Mouse (Mus musculus): ENCODE measurements around the gene Olfr115. TPM values are rescaled to one million over a fixed set of nuclear protein-coding genes. Genes with fewer than 3 reads are reported as not detected.

Olfr115 gene
- not detected in 2 replicates for polyA plus RNA-seq (2014; fragmentation: Nextera tagmentation; extraction: Ambion mirVana)

GRCm38 (mm10) chr17:37627009-37627408 lies at the start of gene Olfr115, which contains the start of gene Olfr116:
Gene Olfr115 (minus strand): TSS chr17:37627109.
Gene Olfr116 (minus strand): TSS chr17:37627199.
- H3K27ac ChIP-seq (replicated peaks; ENCODE audit: low read depth, low read length) = no peak within 1 kb of the TSS
- H3K9ac ChIP-seq (replicated peaks; ENCODE audit: low read length) = no peak within 1 kb of the TSS
- H3K27me3 ChIP-seq (ENCODE audit: control insufficient read depth, insufficient read depth, low read length) = no peaks in the 10 kb centered on the region
- H3K36me3 ChIP-seq (ENCODE audit: control insufficient read depth, insufficient read depth, low read length) = no peaks in the 10 kb centered on the region
- H3K4me1 ChIP-seq (ENCODE audit: control insufficient read depth, insufficient read depth, low read length) = no peaks in the 10 kb centered on the region
- DNase-seq = no peak
- 83% methylated on average over 2 of the region's 2 CpGs for WGBS
- no peak within 1 kb of the TSS for H3K4me2 ChIP-seq (ENCODE audit: low read length)
- ATAC-seq (ENCODE audit: low FRiP score, low TSS enrichment) = no peak
- H3K9me3 ChIP-seq (ENCODE audit: control insufficient read depth, low read length) = peaks cover 7% of the 10 kb centered on the region; the same call in 1 of the 2 replicates
- H3K4me3 ChIP-seq (replicated peaks; ENCODE audit: low read depth, low read length) = no peak within 1 kb of the TSS

GRCm38 (mm10) chr17:37666688-37667087 lies 39.8 kb upstream of the Olfr115 start, which contains the start of gene Olfr118:
Gene Olfr118 (plus strand): TSS chr17:37666988.
- H3K4me3 ChIP-seq (replicated peaks; ENCODE audit: low read depth, low read length) = no peak within 1 kb of the TSS
- H3K9ac ChIP-seq (replicated peaks; ENCODE audit: low read length) = no peak within 1 kb of the TSS
- no peak within 1 kb of the TSS for H3K27ac ChIP-seq (replicated peaks; ENCODE audit: low read depth, low read length)
- H3K4me2 ChIP-seq (ENCODE audit: low read length) = no peak within 1 kb of the TSS
- H3K27me3 ChIP-seq (ENCODE audit: control insufficient read depth, insufficient read depth, low read length) = no peaks in the 10 kb centered on the region
- no peak for ATAC-seq (ENCODE audit: low FRiP score, low TSS enrichment)
- 65% methylated on average over 2 of the region's 2 CpGs for WGBS
- H3K36me3 ChIP-seq (ENCODE audit: control insufficient read depth, insufficient read depth, low read length) = no peaks in the 10 kb centered on the region
- H3K4me1 ChIP-seq (ENCODE audit: control insufficient read depth, insufficient read depth, low read length) = no peaks in the 10 kb centered on the region
- no peaks in the 10 kb centered on the region; the same call in 1 of the 2 replicates for H3K9me3 ChIP-seq (ENCODE audit: control insufficient read depth, low read length)
- no peak for DNase-seq

- no peak within 1 kb of the TSS for H3K4me2 ChIP-seq (ENCODE audit: low read length)
- H3K9me3 ChIP-seq (ENCODE audit: control insufficient read depth, low read length) = no peaks in the 10 kb centered on the region; the same call in 1 of the 2 replicates
- DNase-seq = no peak
- no peak within 1 kb of the TSS for H3K27ac ChIP-seq (replicated peaks; ENCODE audit: low read depth, low read length)
- ATAC-seq (ENCODE audit: low FRiP score, low TSS enrichment) = no peak
- no peaks in the 10 kb centered on the region for H3K27me3 ChIP-seq (ENCODE audit: control insufficient read depth, insufficient read depth, low read length)
- H3K4me1 ChIP-seq (ENCODE audit: control insufficient read depth, insufficient read depth, low read length) = no peaks in the 10 kb centered on the region
- 69% methylated on average over 1 of the region's 1 CpGs for WGBS
- no peaks in the 10 kb centered on the region for H3K36me3 ChIP-seq (ENCODE audit: control insufficient read depth, insufficient read depth, low read length)
- H3K4me3 ChIP-seq (replicated peaks; ENCODE audit: low read depth, low read length) = no peak within 1 kb of the TSS
- H3K9ac ChIP-seq (replicated peaks; ENCODE audit: low read length) = no peak within 1 kb of the TSS
Measured at GRCm38 (mm10) chr17:37663682-37664081, 36.8 kb upstream of the Olfr115 start, which contains the start of gene Olfr117. Gene Olfr117 (minus strand): TSS chr17:37663782.

GRCm38 (mm10) chr17:37592643-37593042 lies 34.3 kb downstream of the Olfr115 start, which contains the start of gene Olfr114:
Gene Olfr114 (minus strand): TSS chr17:37592743.
- Histone ChIP-seq H3K36me3 (ENCODE audit: control insufficient read depth, insufficient read depth, low read length) (no peaks in the 10 kb centered on the region), H3K4me1 (ENCODE audit: control insufficient read depth, insufficient read depth, low read length) (no peaks in the 10 kb centered on the region), H3K4me2 (ENCODE audit: low read length) (no peak within 1 kb of the TSS), H3K9me3 (ENCODE audit: control insufficient read depth, low read length) (no peaks in the 10 kb centered on the region), H3K27ac (replicated peaks; ENCODE audit: low read depth, low read length) (no peak within 1 kb of the TSS), H3K9ac (replicated peaks; ENCODE audit: low read length) (no peak within 1 kb of the TSS), H3K4me3 (replicated peaks; ENCODE audit: low read depth, low read length) (no peak within 1 kb of the TSS), H3K27me3 (ENCODE audit: control insufficient read depth, insufficient read depth, low read length) (no peaks in the 10 kb centered on the region)
- DNase-seq (no peak), ATAC-seq (ENCODE audit: low FRiP score, low TSS enrichment) (no peak)

GRCm38 (mm10) chr17:37577563-37577962 lies 49.3 kb downstream of the Olfr115 start, which contains the start of gene Olfr113:
Gene Olfr113 (minus strand): TSS chr17:37577663.
- Histone ChIP-seq H3K9me3 (ENCODE audit: control insufficient read depth, low read length) (no peaks in the 10 kb centered on the region), H3K27ac (replicated peaks; ENCODE audit: low read depth, low read length) (no peak within 1 kb of the TSS), H3K36me3 (ENCODE audit: control insufficient read depth, insufficient read depth, low read length) (no peaks in the 10 kb centered on the region), H3K4me1 (ENCODE audit: control insufficient read depth, insufficient read depth, low read length) (no peaks in the 10 kb centered on the region), H3K4me3 (replicated peaks; ENCODE audit: low read depth, low read length) (no peak within 1 kb of the TSS), H3K4me2 (ENCODE audit: low read length) (no peak within 1 kb of the TSS), H3K27me3 (ENCODE audit: control insufficient read depth, insufficient read depth, low read length) (no peaks in the 10 kb centered on the region), H3K9ac (replicated peaks; ENCODE audit: low read length) (no peak within 1 kb of the TSS)
- no peak for ATAC-seq (ENCODE audit: low FRiP score, low TSS enrichment)
- no peak for DNase-seq

GRCm38 (mm10) chr17:37569351-37569750 lies 57.6 kb downstream of the Olfr115 start, which contains the start of gene Olfr112:
Gene Olfr112 (minus strand): TSS chr17:37569451.
- H3K4me3 ChIP-seq (replicated peaks; ENCODE audit: low read depth, low read length) = no peak within 1 kb of the TSS
- H3K4me2 ChIP-seq (ENCODE audit: low read length) = no peak within 1 kb of the TSS
- no peaks in the 10 kb centered on the region for H3K27me3 ChIP-seq (ENCODE audit: control insufficient read depth, insufficient read depth, low read length)
- ATAC-seq (ENCODE audit: low FRiP score, low TSS enrichment) (no peak), DNase-seq (no peak)
- H3K9ac ChIP-seq (replicated peaks; ENCODE audit: low read length) = no peak within 1 kb of the TSS
- H3K4me1 ChIP-seq (ENCODE audit: control insufficient read depth, insufficient read depth, low read length) = no peaks in the 10 kb centered on the region
- H3K36me3 ChIP-seq (ENCODE audit: control insufficient read depth, insufficient read depth, low read length) = no peaks in the 10 kb centered on the region
- H3K9me3 ChIP-seq (ENCODE audit: control insufficient read depth, low read length) = no peaks in the 10 kb centered on the region
- H3K27ac ChIP-seq (replicated peaks; ENCODE audit: low read depth, low read length) = no peak within 1 kb of the TSS

Other genes starting within 250 kb of the Olfr115 start
- gene Olfr105-ps, start 248.1 kb downstream of the Olfr115 start, polyA plus RNA-seq (2014; fragmentation: Nextera tagmentation; extraction: Ambion mirVana) = not detected in 2 replicates
- not detected in 2 replicates for gene Olfr106-ps, start 236.7 kb downstream of the Olfr115 start, polyA plus RNA-seq (2014; fragmentation: Nextera tagmentation; extraction: Ambion mirVana)
- not detected in 2 replicates for gene Olfr107, start 227.9 kb downstream of the Olfr115 start, polyA plus RNA-seq (2014; fragmentation: Nextera tagmentation; extraction: Ambion mirVana)
- not detected in 2 replicates for gene Olfr108, start 181.6 kb downstream of the Olfr115 start, polyA plus RNA-seq (2014; fragmentation: Nextera tagmentation; extraction: Ambion mirVana)
- gene Olfr109, start 168.2 kb downstream of the Olfr115 start, polyA plus RNA-seq (2014; fragmentation: Nextera tagmentation; extraction: Ambion mirVana) = not detected in 2 replicates
- not detected in 2 replicates for gene H2-M2, start 143.6 kb downstream of the Olfr115 start, polyA plus RNA-seq (2014; fragmentation: Nextera tagmentation; extraction: Ambion mirVana)
- not detected in 2 replicates for gene Olfr110, start 134.6 kb downstream of the Olfr115 start, polyA plus RNA-seq (2014; fragmentation: Nextera tagmentation; extraction: Ambion mirVana)
- not detected in 2 replicates for gene Olfr111, start 119.1 kb downstream of the Olfr115 start, polyA plus RNA-seq (2014; fragmentation: Nextera tagmentation; extraction: Ambion mirVana)
- not detected in 2 replicates for gene Olfr112, start 57.7 kb downstream of the Olfr115 start, polyA plus RNA-seq (2014; fragmentation: Nextera tagmentation; extraction: Ambion mirVana)
- gene Olfr113, start 49.4 kb downstream of the Olfr115 start, polyA plus RNA-seq (2014; fragmentation: Nextera tagmentation; extraction: Ambion mirVana) = not detected in 2 replicates
- gene Olfr114, start 34.4 kb downstream of the Olfr115 start, polyA plus RNA-seq (2014; fragmentation: Nextera tagmentation; extraction: Ambion mirVana) = not detected in 2 replicates
- not detected in 2 replicates for gene Olfr116, start 90 bp upstream of the Olfr115 start, polyA plus RNA-seq (2014; fragmentation: Nextera tagmentation; extraction: Ambion mirVana)
- gene Olfr117, start 36.7 kb upstream of the Olfr115 start, polyA plus RNA-seq (2014; fragmentation: Nextera tagmentation; extraction: Ambion mirVana) = not detected in 2 replicates
- gene Olfr118, start 39.9 kb upstream of the Olfr115 start, polyA plus RNA-seq (2014; fragmentation: Nextera tagmentation; extraction: Ambion mirVana) = not detected in 2 replicates
- gene Olfr119, start 69.5 kb upstream of the Olfr115 start, polyA plus RNA-seq (2014; fragmentation: Nextera tagmentation; extraction: Ambion mirVana) = not detected in 2 replicates
- gene Olfr120, start 94.7 kb upstream of the Olfr115 start, polyA plus RNA-seq (2014; fragmentation: Nextera tagmentation; extraction: Ambion mirVana) = not detected in 2 replicates
- not detected in 2 replicates for gene Olfr121, start 121.7 kb upstream of the Olfr115 start, polyA plus RNA-seq (2014; fragmentation: Nextera tagmentation; extraction: Ambion mirVana)
- gene Olfr122, start 141.5 kb upstream of the Olfr115 start, polyA plus RNA-seq (2014; fragmentation: Nextera tagmentation; extraction: Ambion mirVana) = not detected in 2 replicates
- gene Olfr123, start 166.4 kb upstream of the Olfr115 start, polyA plus RNA-seq (2014; fragmentation: Nextera tagmentation; extraction: Ambion mirVana) = not detected in 2 replicates
- not detected in 2 replicates for gene Olfr124, start 172.8 kb upstream of the Olfr115 start, polyA plus RNA-seq (2014; fragmentation: Nextera tagmentation; extraction: Ambion mirVana)
- not detected in 2 replicates for gene Olfr125, start 205.8 kb upstream of the Olfr115 start, polyA plus RNA-seq (2014; fragmentation: Nextera tagmentation; extraction: Ambion mirVana)
- not detected in 2 replicates for gene Olfr126, start 220.4 kb upstream of the Olfr115 start, polyA plus RNA-seq (2014; fragmentation: Nextera tagmentation; extraction: Ambion mirVana)